Mouse (Mus musculus): Measurements from ENCODE around the gene Dhx58. TPM values are rescaled to one million over a fixed set of nuclear protein-coding genes. Genes with fewer than 3 reads are reported as not detected.

Dhx58 gene
- polyA plus RNA-seq, 1 experiment from 2014 or later, result 3.3 TPM

- Histone ChIP-seq H3K4me1 (ENCODE audit: insufficient read depth) (peaks cover 3% of the 10 kb centered on the region; the same call in 1 of the 2 replicates), H3K27me3 (ENCODE audit: insufficient read depth, low read length) (peaks cover 17% of the 10 kb centered on the region), H3K36me3 (ENCODE audit: insufficient read depth) (no peaks in the 10 kb centered on the region), H3K9me3 (ENCODE audit: low read depth, low read length) (no peaks in the 10 kb centered on the region), H3K27ac (ENCODE audit: low read depth) (no peak overlapping the region), H3K4me2 (no peak overlapping the region), H3K9ac (no peak overlapping the region), H3K4me3 (ENCODE audit: low read depth, low read length) (no peak overlapping the region)
- ATAC-seq (ENCODE audit: insufficient read depth) (no peak), DNase-seq (no peak)
- no peak for TF ChIP-seq CTCF (IDR thresholded peaks at IDR 0.05; ENCODE audit: low read depth)
- 18% methylated on average over 3 of the region's 3 CpGs for WGBS
These were observed 52.3 kb downstream of the Dhx58 start for GRCm38 (mm10) chr11:100651748-100652147.

DNA sequence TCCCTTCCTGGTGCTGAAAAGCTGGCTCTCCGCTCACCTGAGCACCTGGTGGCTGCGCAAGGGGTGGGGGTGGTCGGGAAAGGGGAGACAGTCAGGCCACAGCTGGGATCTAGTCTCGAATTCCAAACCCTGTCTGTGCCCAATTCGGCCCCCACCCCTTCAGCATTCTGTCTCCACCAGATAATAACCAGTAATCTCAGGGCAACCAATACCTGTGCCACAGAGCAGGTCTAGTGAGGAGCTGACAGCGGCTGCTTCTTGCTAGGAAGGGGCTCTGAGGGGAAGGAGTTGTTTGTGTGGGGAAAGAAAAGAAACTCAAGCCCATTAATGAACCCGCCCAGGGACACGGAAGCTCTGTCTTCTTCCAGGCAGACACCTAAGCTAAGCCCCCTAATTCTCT lies 52.9 kb downstream of the Dhx58 start:
- no peaks in the 10 kb centered on the region for H3K9me3 ChIP-seq (ENCODE audit: low read depth, low read length)
- no peak overlapping the region for H3K9ac ChIP-seq
- H3K4me3 ChIP-seq (ENCODE audit: low read depth, low read length), result no peak overlapping the region
- no peak for DNase-seq
- no peak for ATAC-seq (ENCODE audit: insufficient read depth)
- peaks cover 17% of the 10 kb centered on the region for H3K27me3 ChIP-seq (ENCODE audit: insufficient read depth, low read length)
- no peaks in the 10 kb centered on the region for H3K4me1 ChIP-seq (ENCODE audit: insufficient read depth)
- H3K4me2 ChIP-seq, result no peak overlapping the region
- 16% methylated on average over 8 of the region's 8 CpGs for WGBS
- TF ChIP-seq CTCF (IDR thresholded peaks at IDR 0.05; ENCODE audit: low read depth), result no peak
- no peak overlapping the region for H3K27ac ChIP-seq (ENCODE audit: low read depth)
- no peaks in the 10 kb centered on the region for H3K36me3 ChIP-seq (ENCODE audit: insufficient read depth)

- ATAC-seq (ENCODE audit: insufficient read depth) (no peak), DNase-seq (no peak)
- no peak overlapping the region for H3K4me2 ChIP-seq
- no peaks in the 10 kb centered on the region for H3K9me3 ChIP-seq (ENCODE audit: low read depth, low read length)
- H3K27ac ChIP-seq (ENCODE audit: low read depth), result no peak overlapping the region
- no peak for TF ChIP-seq CTCF (IDR thresholded peaks at IDR 0.05; ENCODE audit: low read depth)
- no peaks in the 10 kb centered on the region for H3K4me1 ChIP-seq (ENCODE audit: insufficient read depth)
- H3K4me3 ChIP-seq (ENCODE audit: low read depth, low read length), result no peak overlapping the region
- H3K36me3 ChIP-seq (ENCODE audit: insufficient read depth), result no peaks in the 10 kb centered on the region
- peaks cover 17% of the 10 kb centered on the region for H3K27me3 ChIP-seq (ENCODE audit: insufficient read depth, low read length)
- WGBS, result 81% methylated on average over 8 of the region's 8 CpGs
- no peak overlapping the region for H3K9ac ChIP-seq
These were observed 55.7 kb downstream of the Dhx58 start for GRCm38 (mm10) chr11:100648405-100648804.

DNA sequence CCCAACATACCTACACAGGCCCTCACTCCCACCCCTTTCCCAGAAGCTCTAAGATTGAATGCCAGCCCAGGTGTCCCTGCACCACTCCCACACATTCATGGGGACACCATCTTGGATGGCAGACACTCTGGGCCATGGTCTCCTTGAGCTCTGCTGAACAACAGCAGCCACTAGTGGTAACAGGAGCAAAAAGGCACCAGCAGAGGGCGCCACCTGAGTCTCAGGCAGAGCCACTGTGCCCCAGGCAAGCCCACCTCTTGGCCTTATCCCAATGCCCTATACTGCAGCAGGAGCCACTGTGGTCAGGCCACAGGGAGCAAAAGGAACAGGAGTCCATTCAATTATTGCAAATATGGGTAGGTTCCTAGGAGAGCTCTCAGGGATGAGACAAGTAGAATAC lies 57.8 kb downstream of the Dhx58 start:
- TF ChIP-seq CTCF (IDR thresholded peaks at IDR 0.05; ENCODE audit: low read depth), result peak; percentile 75

More for the DNA sequence above, 57.8 kb downstream of the Dhx58 start:
- Histone ChIP-seq H3K27ac (ENCODE audit: low read depth) (no peak overlapping the region), H3K27me3 (ENCODE audit: insufficient read depth, low read length) (peaks cover 11% of the 10 kb centered on the region), H3K9ac (no peak overlapping the region), H3K4me2 (no peak overlapping the region), H3K36me3 (ENCODE audit: insufficient read depth) (no peaks in the 10 kb centered on the region), H3K4me1 (ENCODE audit: insufficient read depth) (no peaks in the 10 kb centered on the region), H3K4me3 (ENCODE audit: low read depth, low read length) (no peak overlapping the region), H3K9me3 (ENCODE audit: low read depth, low read length) (no peaks in the 10 kb centered on the region)
- peak; percentile 71 for DNase-seq
- ATAC-seq (ENCODE audit: insufficient read depth), result no peak
- 4% methylated on average over 1 of the region's 1 CpGs for WGBS

Other genes starting within 250 kb of the Dhx58 start
- gene Klhl11, start 231.5 kb downstream of the Dhx58 start, polyA plus RNA-seq (2014; fragmentation: Nextera tagmentation; extraction: Ambion mirVana), result 10.9 and 12.3 TPM in 2 replicates
- gene Acly, start 176.3 kb downstream of the Dhx58 start, polyA plus RNA-seq (2014; fragmentation: Nextera tagmentation; extraction: Ambion mirVana), result 140 and 146 TPM in 2 replicates
- 0.74 and 0.87 TPM in 2 replicates for gene Ttc25, start 158.7 kb downstream of the Dhx58 start, polyA plus RNA-seq (2014; fragmentation: Nextera tagmentation; extraction: Ambion mirVana)
- 24.4 and 25.4 TPM in 2 replicates for gene Cnp, start 129.4 kb downstream of the Dhx58 start, polyA plus RNA-seq (2014; fragmentation: Nextera tagmentation; extraction: Ambion mirVana)
- 60.3 and 65.4 TPM in 2 replicates for gene Nkiras2, start 85.0 kb downstream of the Dhx58 start, polyA plus RNA-seq (2014; fragmentation: Nextera tagmentation; extraction: Ambion mirVana)
- 71.6 and 79.4 TPM in 2 replicates for gene Dnajc7, start 84.1 kb downstream of the Dhx58 start, polyA plus RNA-seq (2014; fragmentation: Nextera tagmentation; extraction: Ambion mirVana)
- gene Zfp385c, start 11.8 kb downstream of the Dhx58 start, polyA plus RNA-seq (2014; fragmentation: Nextera tagmentation; extraction: Ambion mirVana), result not detected in 2 replicates
- 68.9 and 73.6 TPM in 2 replicates for gene Kat2a, start 8.2 kb upstream of the Dhx58 start, polyA plus RNA-seq (2014; fragmentation: Nextera tagmentation; extraction: Ambion mirVana)
- 0.46 and 0.97 TPM in 2 replicates for gene Hspb9, start 9.6 kb upstream of the Dhx58 start, polyA plus RNA-seq (2014; fragmentation: Nextera tagmentation; extraction: Ambion mirVana)
- gene Rab5c, start 33.9 kb upstream of the Dhx58 start, polyA plus RNA-seq (2014; fragmentation: Nextera tagmentation; extraction: Ambion mirVana), result 49.9 and 51.3 TPM in 2 replicates
- gene Kcnh4, start 55.7 kb upstream of the Dhx58 start, polyA plus RNA-seq (2014; fragmentation: Nextera tagmentation; extraction: Ambion mirVana), result not detected in 2 replicates
- gene Hcrt, start 58.7 kb upstream of the Dhx58 start, polyA plus RNA-seq (2014; fragmentation: Nextera tagmentation; extraction: Ambion mirVana), result not detected in 2 replicates
- gene Ghdc, start 66.7 kb upstream of the Dhx58 start, polyA plus RNA-seq (2014; fragmentation: Nextera tagmentation; extraction: Ambion mirVana), result 2.3 and 2.9 TPM in 2 replicates
- 26.6 and 27.9 TPM in 2 replicates for gene Stat5b, start 146.5 kb upstream of the Dhx58 start, polyA plus RNA-seq (2014; fragmentation: Nextera tagmentation; extraction: Ambion mirVana)
- 5.4 and 5.8 TPM in 2 replicates for gene Stat5a, start 155.1 kb upstream of the Dhx58 start, polyA plus RNA-seq (2014; fragmentation: Nextera tagmentation; extraction: Ambion mirVana)
- 33.8 and 36.5 TPM in 2 replicates for gene Stat3, start 235.3 kb upstream of the Dhx58 start, polyA plus RNA-seq (2014; fragmentation: Nextera tagmentation; extraction: Ambion mirVana)